Mouse (Mus musculus): Measurements from ENCODE around the gene Kcnh4. TPM values are rescaled to one million over a fixed set of nuclear protein-coding genes. Genes with fewer than 3 reads are reported as not detected.

The Kcnh4 gene
- polyA plus RNA-seq, 1 experiment = 0.05 TPM

Other genes starting within 250 kb of the Kcnh4 start
- 95.5 TPM for gene Acly, start 231.9 kb downstream of the Kcnh4 start, polyA plus RNA-seq (2012; fragmentation: generic; extraction: Trizol)
- 0.71 TPM for gene Ttc25, start 214.3 kb downstream of the Kcnh4 start, polyA plus RNA-seq (2012; fragmentation: generic; extraction: Trizol)
- gene Cnp, start 185.0 kb downstream of the Kcnh4 start, polyA plus RNA-seq (2012; fragmentation: generic; extraction: Trizol) = 18.5 TPM
- 130 TPM for gene Nkiras2, start 140.7 kb downstream of the Kcnh4 start, polyA plus RNA-seq (2012; fragmentation: generic; extraction: Trizol)
- gene Dnajc7, start 139.8 kb downstream of the Kcnh4 start, polyA plus RNA-seq (2012; fragmentation: generic; extraction: Trizol) = 113 TPM
- 0.24 TPM for gene Zfp385c, start 67.5 kb downstream of the Kcnh4 start, polyA plus RNA-seq (2012; fragmentation: generic; extraction: Trizol)
- gene Dhx58, start 55.7 kb downstream of the Kcnh4 start, polyA plus RNA-seq (2012; fragmentation: generic; extraction: Trizol) = 0.40 TPM
- 29.9 TPM for gene Kat2a, start 47.5 kb downstream of the Kcnh4 start, polyA plus RNA-seq (2012; fragmentation: generic; extraction: Trizol)
- gene Hspb9, start 46.1 kb downstream of the Kcnh4 start, polyA plus RNA-seq (2012; fragmentation: generic; extraction: Trizol) = 0.23 TPM
- gene Rab5c, start 21.7 kb downstream of the Kcnh4 start, polyA plus RNA-seq (2012; fragmentation: generic; extraction: Trizol) = 128 TPM
- gene Hcrt, start 3.0 kb upstream of the Kcnh4 start, polyA plus RNA-seq (2012; fragmentation: generic; extraction: Trizol) = not detected
- 10.4 TPM for gene Ghdc, start 11.0 kb upstream of the Kcnh4 start, polyA plus RNA-seq (2012; fragmentation: generic; extraction: Trizol)
- 12.0 TPM for gene Stat5b, start 90.8 kb upstream of the Kcnh4 start, polyA plus RNA-seq (2012; fragmentation: generic; extraction: Trizol)
- gene Stat5a, start 99.4 kb upstream of the Kcnh4 start, polyA plus RNA-seq (2012; fragmentation: generic; extraction: Trizol) = 27.2 TPM
- gene Stat3, start 179.6 kb upstream of the Kcnh4 start, polyA plus RNA-seq (2012; fragmentation: generic; extraction: Trizol) = 93.7 TPM
- gene Cavin1, start 210.9 kb upstream of the Kcnh4 start, polyA plus RNA-seq (2012; fragmentation: generic; extraction: Trizol) = 284 TPM
- gene Atp6v0a1, start 249.5 kb upstream of the Kcnh4 start, polyA plus RNA-seq (2012; fragmentation: generic; extraction: Trizol) = 45.0 TPM

Data from myocyte (in vitro differentiated cells).